Mouse (Mus musculus): Measurements from ENCODE around the gene Bbs10. TPM values are rescaled to one million over a fixed set of nuclear protein-coding genes. Genes with fewer than 3 reads are reported as not detected.

Bbs10 gene
- polyA plus RNA-seq (2016; fragmentation: Nextera tagmentation; extraction: Ambion mirVana), result 7.0 and 8.2 TPM in 2 replicates

GRCm38 (mm10) chr10:111298140-111299098 lies at the start of gene Bbs10:
Gene Bbs10, plus strand, starts transcription at chr10:111298679.
- DNase-seq (ENCODE audit: extremely low spot score, low spot score), result peak; percentile 96
- Histone ChIP-seq H3K4me1 (peaks cover 15% of the 10 kb centered on the region), H3K27me3 (ENCODE audit: poor library complexity, severe bottlenecking) (no peaks in the 10 kb centered on the region), H3K36me3 (replicated peaks) (peaks cover 10% of the 10 kb centered on the region), H3K9me3 (no peaks in the 10 kb centered on the region), H3K27ac (peak within 1 kb of the TSS; percentile 94), H3K4me3 (peak within 1 kb of the TSS; percentile 81)
- 1% methylated on average over 54 of the region's 54 CpGs for WGBS

GRCm38 (mm10) chr10:111250192-111250591 lies 48.3 kb upstream of the Bbs10 start:
- 84% methylated on average over 4 of the region's 4 CpGs for WGBS
- no peak overlapping the region for H3K27ac ChIP-seq
- peaks cover 34% of the 10 kb centered on the region for H3K4me1 ChIP-seq
- no peak overlapping the region for H3K4me3 ChIP-seq
- H3K27me3 ChIP-seq (ENCODE audit: poor library complexity, severe bottlenecking), result no peaks in the 10 kb centered on the region
- no peaks in the 10 kb centered on the region for H3K36me3 ChIP-seq (replicated peaks)
- no peaks in the 10 kb centered on the region for H3K9me3 ChIP-seq
- DNase-seq (ENCODE audit: extremely low spot score, low spot score), result no peak

GRCm38 (mm10) chr10:111251666-111252065 lies 46.8 kb upstream of the Bbs10 start:
- no peak for DNase-seq (ENCODE audit: extremely low spot score, low spot score)
- 85% methylated on average over 5 of the region's 5 CpGs for WGBS
- H3K4me1 ChIP-seq, result peaks cover 34% of the 10 kb centered on the region
- no peaks in the 10 kb centered on the region for H3K9me3 ChIP-seq
- no peak overlapping the region for H3K4me3 ChIP-seq
- no peaks in the 10 kb centered on the region for H3K27me3 ChIP-seq (ENCODE audit: poor library complexity, severe bottlenecking)
- H3K27ac ChIP-seq, result no peak overlapping the region
- no peaks in the 10 kb centered on the region for H3K36me3 ChIP-seq (replicated peaks)

GRCm38 (mm10) chr10:111255228-111255627 lies 43.3 kb upstream of the Bbs10 start:
- Histone ChIP-seq H3K4me1 (peaks cover 7% of the 10 kb centered on the region), H3K36me3 (replicated peaks) (no peaks in the 10 kb centered on the region), H3K27me3 (ENCODE audit: poor library complexity, severe bottlenecking) (no peaks in the 10 kb centered on the region), H3K27ac (no peak overlapping the region), H3K9me3 (no peaks in the 10 kb centered on the region), H3K4me3 (no peak overlapping the region)
- no peak for DNase-seq (ENCODE audit: extremely low spot score, low spot score)
- WGBS, result 94% methylated on average over 6 of the region's 6 CpGs

GRCm38 (mm10) chr10:111256156-111256555 lies 42.3 kb upstream of the Bbs10 start:
- Histone ChIP-seq H3K4me1 (no peaks in the 10 kb centered on the region), H3K27me3 (ENCODE audit: poor library complexity, severe bottlenecking) (no peaks in the 10 kb centered on the region), H3K4me3 (no peak overlapping the region), H3K27ac (no peak overlapping the region), H3K9me3 (no peaks in the 10 kb centered on the region), H3K36me3 (replicated peaks) (no peaks in the 10 kb centered on the region)
- DNase-seq (ENCODE audit: extremely low spot score, low spot score), result no peak
- 93% methylated on average over 3 of the region's 3 CpGs for WGBS

GRCm38 (mm10) chr10:111257358-111257757 lies 41.1 kb upstream of the Bbs10 start:
- Histone ChIP-seq H3K27me3 (ENCODE audit: poor library complexity, severe bottlenecking) (no peaks in the 10 kb centered on the region), H3K4me3 (no peak overlapping the region), H3K9me3 (no peaks in the 10 kb centered on the region), H3K36me3 (replicated peaks) (no peaks in the 10 kb centered on the region), H3K4me1 (no peaks in the 10 kb centered on the region), H3K27ac (no peak overlapping the region)
- WGBS, result 89% methylated on average over 3 of the region's 3 CpGs
- no peak for DNase-seq (ENCODE audit: extremely low spot score, low spot score)

GRCm38 (mm10) chr10:111258256-111258655 lies 40.2 kb upstream of the Bbs10 start:
- Histone ChIP-seq H3K27ac (no peak overlapping the region), H3K4me1 (no peaks in the 10 kb centered on the region), H3K36me3 (replicated peaks) (no peaks in the 10 kb centered on the region), H3K4me3 (no peak overlapping the region), H3K27me3 (ENCODE audit: poor library complexity, severe bottlenecking) (no peaks in the 10 kb centered on the region), H3K9me3 (no peaks in the 10 kb centered on the region)
- no peak for DNase-seq (ENCODE audit: extremely low spot score, low spot score)
- WGBS, result 92% methylated on average over 3 of the region's 3 CpGs

- Histone ChIP-seq H3K36me3 (replicated peaks) (peaks cover 36% of the 10 kb centered on the region), H3K9me3 (no peaks in the 10 kb centered on the region), H3K4me1 (peaks cover 14% of the 10 kb centered on the region), H3K27ac (no peak overlapping the region), H3K27me3 (ENCODE audit: poor library complexity, severe bottlenecking) (no peaks in the 10 kb centered on the region), H3K4me3 (no peak overlapping the region)
- DNase-seq (ENCODE audit: extremely low spot score, low spot score), result no peak
- WGBS, result 93% methylated on average over 15 of the region's 15 CpGs
These were observed 26.8 kb upstream of the Bbs10 start for GRCm38 (mm10) chr10:111271687-111272086.

- 84% methylated on average over 11 of the region's 11 CpGs for WGBS
- H3K4me3 ChIP-seq, result no peak overlapping the region
- H3K4me1 ChIP-seq, result peaks cover 15% of the 10 kb centered on the region
- H3K27ac ChIP-seq, result no peak overlapping the region
- no peaks in the 10 kb centered on the region for H3K9me3 ChIP-seq
- H3K27me3 ChIP-seq (ENCODE audit: poor library complexity, severe bottlenecking), result no peaks in the 10 kb centered on the region
- H3K36me3 ChIP-seq (replicated peaks), result peaks cover 42% of the 10 kb centered on the region
- no peak for DNase-seq (ENCODE audit: extremely low spot score, low spot score)
These were observed 25.6 kb upstream of the Bbs10 start for GRCm38 (mm10) chr10:111272905-111273304.

- Histone ChIP-seq H3K4me1 (peaks cover 15% of the 10 kb centered on the region), H3K4me3 (no peak overlapping the region), H3K36me3 (replicated peaks) (peaks cover 42% of the 10 kb centered on the region), H3K27ac (no peak overlapping the region), H3K27me3 (ENCODE audit: poor library complexity, severe bottlenecking) (no peaks in the 10 kb centered on the region), H3K9me3 (no peaks in the 10 kb centered on the region)
- DNase-seq (ENCODE audit: extremely low spot score, low spot score), result no peak
- 47% methylated on average over 5 of the region's 5 CpGs for WGBS
These were observed 24.9 kb upstream of the Bbs10 start for GRCm38 (mm10) chr10:111273463-111274088.

- Histone ChIP-seq H3K4me1 (peaks cover 15% of the 10 kb centered on the region), H3K27me3 (ENCODE audit: poor library complexity, severe bottlenecking) (no peaks in the 10 kb centered on the region), H3K4me3 (no peak overlapping the region), H3K9me3 (no peaks in the 10 kb centered on the region), H3K27ac (no peak overlapping the region), H3K36me3 (replicated peaks) (peaks cover 39% of the 10 kb centered on the region)
- DNase-seq (ENCODE audit: extremely low spot score, low spot score), result no peak
- 92% methylated on average over 2 of the region's 2 CpGs for WGBS
These were observed 22.7 kb upstream of the Bbs10 start for GRCm38 (mm10) chr10:111275822-111276221.

- no peak for DNase-seq (ENCODE audit: extremely low spot score, low spot score)
- Histone ChIP-seq H3K27ac (no peak overlapping the region), H3K4me1 (peaks cover 15% of the 10 kb centered on the region), H3K4me3 (peak overlapping the region; percentile 81), H3K9me3 (no peaks in the 10 kb centered on the region), H3K27me3 (ENCODE audit: poor library complexity, severe bottlenecking) (no peaks in the 10 kb centered on the region), H3K36me3 (replicated peaks) (peaks cover 10% of the 10 kb centered on the region)
- 58% methylated on average over 6 of the region's 6 CpGs for WGBS
These were observed 848 bp upstream of the Bbs10 start for GRCm38 (mm10) chr10:111297631-111298030.

- H3K27ac ChIP-seq, result no peak overlapping the region
- no peak for DNase-seq (ENCODE audit: extremely low spot score, low spot score)
- H3K27me3 ChIP-seq (ENCODE audit: poor library complexity, severe bottlenecking), result no peaks in the 10 kb centered on the region
- peaks cover 15% of the 10 kb centered on the region for H3K4me1 ChIP-seq
- no peaks in the 10 kb centered on the region for H3K9me3 ChIP-seq
- peak overlapping the region; percentile 81; the same call in 1 of the 2 replicates for H3K4me3 ChIP-seq
- peaks cover 10% of the 10 kb centered on the region for H3K36me3 ChIP-seq (replicated peaks)
- WGBS, result 86% methylated on average over 6 of the region's 6 CpGs
These were observed 1.1 kb downstream of the Bbs10 start for GRCm38 (mm10) chr10:111299591-111299990.
